Mouse (Mus musculus) midbrain, embryonic 13.5 days (tissue): ENCODE measurements at regions not wholly inside any gene's neighbourhood (a gene's known extent, or its start where the extent isn't known, plus 50 kb on each side); places are given as distances from the start of the nearest gene placed in this dataset.
A peak's percentile ranks its signal among the peaks of the same experiment; 100 is the strongest.

Experiments
- ATAC-seq: fragments of 200-750 bp; cut with Nextera tagmentation; 2 replicates; pipeline ENCODE4 v1.8.0; 2017; ENCODE audit warnings: mild to moderate bottlenecking, moderate TSS enrichment, moderate library complexity
- H3K27ac ChIP-seq: fragments of 300-500 bp; sonication (generic); 2 replicates; pipeline ENCODE4 v1.5.1; 2015; ENCODE audit warnings: inconsistent platforms, mild to moderate bottlenecking, moderate library complexity
- H3K27me3 ChIP-seq: fragments of 300-500 bp; sonication (generic); 2 replicates; pipeline ENCODE4 v1.6.1; 2015; ENCODE audit warnings: mild to moderate bottlenecking, inconsistent platforms
- H3K36me3 ChIP-seq: fragments of 300-500 bp; sonication (generic); 2 replicates; pipeline ENCODE4 v1.6.1; 2015; ENCODE audit warnings: mild to moderate bottlenecking, inconsistent platforms
- H3K4me1 ChIP-seq: fragments of 300-500 bp; sonication (generic); replicated peaks from 2 replicates; pipeline ENCODE4 v1.6.1; 2015; ENCODE audit warnings: inconsistent platforms
- H3K4me2 ChIP-seq: fragments of 300-500 bp; sonication (generic); replicated peaks from 2 replicates; pipeline ENCODE4 v1.6.1; 2015; ENCODE audit warnings: moderate library complexity, mild to moderate bottlenecking, inconsistent platforms
- H3K4me3 ChIP-seq: fragments of 300-500 bp; sonication (generic); replicated peaks from 2 replicates; pipeline ENCODE4 v1.5.1; 2015; ENCODE audit warnings: mild to moderate bottlenecking, inconsistent platforms
- H3K9ac ChIP-seq: fragments of 300-500 bp; sonication (generic); replicated peaks from 2 replicates; pipeline ENCODE4 v1.6.1; 2015; ENCODE audit warnings: mild to moderate bottlenecking, inconsistent platforms
- H3K9me3 ChIP-seq: fragments of 300-500 bp; sonication (generic); 2 replicates; pipeline ENCODE4 v1.6.1; 2016; ENCODE audit warnings: mild to moderate bottlenecking, inconsistent platforms
- WGBS: fragments of 180-500 bp; shearing (Covaris S2); methylation state at CpG from one replicate; pipeline ENCODE4 v1.1.7; 2015; 5-methylcytosine and 5-hydroxymethylcytosine counted together

- H3K9me3 ChIP-seq: no peaks in the 10 kb centered on the region
- WGBS: 41% methylated on average over 5 of the region's 5 CpGs
- no peak overlapping the region for H3K9ac ChIP-seq
- H3K4me2 ChIP-seq: no peak overlapping the region
- H3K4me1 ChIP-seq: no peaks in the 10 kb centered on the region
- ATAC-seq: no peak
- no peak overlapping the region for H3K4me3 ChIP-seq
- no peaks in the 10 kb centered on the region for H3K36me3 ChIP-seq
- no peaks in the 10 kb centered on the region for H3K27me3 ChIP-seq
- no peak overlapping the region for H3K27ac ChIP-seq
Measured at GRCm38 (mm10) chr8:46898697-46899445, 87.8 kb upstream of the Enpp6 start.

- no peaks in the 10 kb centered on the region for H3K27me3 ChIP-seq
- H3K36me3 ChIP-seq: no peaks in the 10 kb centered on the region
- 84% methylated on average over 4 of the region's 4 CpGs for WGBS
- H3K4me1 ChIP-seq: no peaks in the 10 kb centered on the region
- H3K4me2 ChIP-seq: no peak overlapping the region
- H3K27ac ChIP-seq: no peak overlapping the region
- no peak overlapping the region for H3K9ac ChIP-seq
- ATAC-seq: no peak
- H3K9me3 ChIP-seq: no peaks in the 10 kb centered on the region
- H3K4me3 ChIP-seq: no peak overlapping the region
Measured at GRCm38 (mm10) chr8:46900826-46901225, 85.9 kb upstream of the Enpp6 start.

GRCm38 (mm10) chr8:46904731-46905130 lies 82.0 kb upstream of the Enpp6 start:
- no peak for ATAC-seq
- no peaks in the 10 kb centered on the region for H3K27me3 ChIP-seq
- no peaks in the 10 kb centered on the region for H3K9me3 ChIP-seq
- no peaks in the 10 kb centered on the region for H3K4me1 ChIP-seq
- H3K9ac ChIP-seq: no peak overlapping the region
- no peak overlapping the region for H3K27ac ChIP-seq
- no peak overlapping the region for H3K4me2 ChIP-seq
- 58% methylated on average over 3 of the region's 3 CpGs for WGBS
- H3K36me3 ChIP-seq: no peaks in the 10 kb centered on the region
- H3K4me3 ChIP-seq: no peak overlapping the region

GRCm38 (mm10) chr8:46907390-46907789 lies 79.3 kb upstream of the Enpp6 start:
- WGBS: 19% methylated on average over 11 of the region's 11 CpGs
- Histone ChIP-seq H3K36me3 (no peaks in the 10 kb centered on the region), H3K27me3 (no peaks in the 10 kb centered on the region), H3K4me2 (0 out of 2 replicates have a peak overlapping the region, but pooled peaks have one; percentile 13), H3K4me1 (no peaks in the 10 kb centered on the region), H3K9me3 (no peaks in the 10 kb centered on the region), H3K4me3 (no peak overlapping the region), H3K9ac (no peak overlapping the region), H3K27ac (no peak overlapping the region)
- ATAC-seq: no peak

GRCm38 (mm10) chr8:46908186-46908585 lies 78.5 kb upstream of the Enpp6 start:
- 90% methylated on average over 4 of the region's 4 CpGs for WGBS
- ATAC-seq: no peak
- Histone ChIP-seq H3K4me3 (no peak overlapping the region), H3K27me3 (no peaks in the 10 kb centered on the region), H3K4me2 (no peak overlapping the region), H3K36me3 (no peaks in the 10 kb centered on the region), H3K9me3 (no peaks in the 10 kb centered on the region), H3K27ac (no peak overlapping the region), H3K9ac (no peak overlapping the region), H3K4me1 (no peaks in the 10 kb centered on the region)

GRCm38 (mm10) chr8:46913956-46914355 lies 72.7 kb upstream of the Enpp6 start:
- Histone ChIP-seq H3K27ac (no peak overlapping the region), H3K27me3 (no peaks in the 10 kb centered on the region), H3K4me3 (no peak overlapping the region), H3K4me1 (no peaks in the 10 kb centered on the region), H3K9me3 (no peaks in the 10 kb centered on the region), H3K36me3 (no peaks in the 10 kb centered on the region), H3K4me2 (no peak overlapping the region), H3K9ac (no peak overlapping the region)
- WGBS: 49% methylated on average over 5 of the region's 5 CpGs
- no peak for ATAC-seq

- no peak for ATAC-seq
- Histone ChIP-seq H3K9me3 (no peaks in the 10 kb centered on the region), H3K4me1 (peaks cover 6% of the 10 kb centered on the region), H3K4me3 (no peak overlapping the region), H3K36me3 (no peaks in the 10 kb centered on the region), H3K4me2 (no peak overlapping the region), H3K27me3 (peaks cover 2% of the 10 kb centered on the region), H3K27ac (no peak overlapping the region), H3K9ac (no peak overlapping the region)
- WGBS: 24% methylated on average over 3 of the region's 3 CpGs
Measured at GRCm38 (mm10) chr8:46920071-46920470, 66.6 kb upstream of the Enpp6 start.

GRCm38 (mm10) chr8:46921075-46921474 lies 65.6 kb upstream of the Enpp6 start:
- H3K9ac ChIP-seq: no peak overlapping the region
- ATAC-seq: no peak
- H3K9me3 ChIP-seq: no peaks in the 10 kb centered on the region
- 97% methylated on average over 11 of the region's 11 CpGs for WGBS
- H3K4me2 ChIP-seq: no peak overlapping the region
- no peak overlapping the region for H3K27ac ChIP-seq
- H3K4me1 ChIP-seq: peaks cover 11% of the 10 kb centered on the region
- no peak overlapping the region for H3K4me3 ChIP-seq
- no peaks in the 10 kb centered on the region for H3K36me3 ChIP-seq
- H3K27me3 ChIP-seq: peaks cover 2% of the 10 kb centered on the region

GRCm38 (mm10) chr8:46921585-46921984 lies 65.1 kb upstream of the Enpp6 start:
- no peaks in the 10 kb centered on the region for H3K36me3 ChIP-seq
- WGBS: 91% methylated on average over 7 of the region's 7 CpGs
- no peak for ATAC-seq

GRCm38 (mm10) chr8:46924787-46925548 lies 61.7 kb upstream of the Enpp6 start:
- Histone ChIP-seq H3K36me3 (no peaks in the 10 kb centered on the region), H3K4me2 (no peak overlapping the region), H3K9me3 (no peaks in the 10 kb centered on the region), H3K27ac (no peak overlapping the region), H3K9ac (no peak overlapping the region), H3K4me1 (peaks cover 11% of the 10 kb centered on the region), H3K27me3 (peaks cover 2% of the 10 kb centered on the region), H3K4me3 (no peak overlapping the region)
- WGBS: 9% methylated on average over 13 of the region's 13 CpGs
- no peak for ATAC-seq

More at GRCm38 (mm10) chr8:46921585-46921984, 65.1 kb upstream of the Enpp6 start:
- Histone ChIP-seq H3K9me3 (no peaks in the 10 kb centered on the region), H3K4me2 (no peak overlapping the region), H3K27ac (no peak overlapping the region), H3K9ac (no peak overlapping the region), H3K4me1 (peaks cover 11% of the 10 kb centered on the region), H3K27me3 (peaks cover 2% of the 10 kb centered on the region), H3K4me3 (no peak overlapping the region)

GRCm38 (mm10) chr8:46928718-46929117 lies 58.0 kb upstream of the Enpp6 start:
- no peak overlapping the region for H3K4me3 ChIP-seq

GRCm38 (mm10) chr8:46929678-46930077 lies 57.0 kb upstream of the Enpp6 start:
- Histone ChIP-seq H3K4me1 (peaks cover 9% of the 10 kb centered on the region), H3K27ac (no peak overlapping the region), H3K9me3 (no peaks in the 10 kb centered on the region), H3K36me3 (no peaks in the 10 kb centered on the region), H3K9ac (no peak overlapping the region), H3K27me3 (no peaks in the 10 kb centered on the region), H3K4me3 (no peak overlapping the region), H3K4me2 (no peak overlapping the region)
- 80% methylated on average over 6 of the region's 6 CpGs for WGBS
- ATAC-seq: no peak

More at GRCm38 (mm10) chr8:46928718-46929117, 58.0 kb upstream of the Enpp6 start:
- Histone ChIP-seq H3K4me1 (peaks cover 11% of the 10 kb centered on the region), H3K9ac (no peak overlapping the region), H3K36me3 (no peaks in the 10 kb centered on the region), H3K27ac (no peak overlapping the region), H3K9me3 (no peaks in the 10 kb centered on the region), H3K27me3 (no peaks in the 10 kb centered on the region; the same call in 1 of the 2 replicates), H3K4me2 (no peak overlapping the region)
- WGBS: 80% methylated on average over 6 of the region's 6 CpGs
- ATAC-seq: no peak
